Mouse (Mus musculus) midbrain, embryonic 11.5 days (tissue): ENCODE measurements around the gene Gm10553. TPM values are rescaled to one million over a fixed set of nuclear protein-coding genes. Genes with fewer than 3 reads are reported as not detected.
"Not testable (repeated sequence)": the region's sequence is repeated elsewhere in the genome, so short reads cannot be mapped to it uniquely, and the experiment has no call there.

Experiments
- ATAC-seq: fragments of 200-750 bp; cut with Nextera tagmentation; 2 replicates; pipeline ENCODE4 v1.8.0; 2017; ENCODE audit warnings: moderate TSS enrichment, moderate library complexity; ENCODE audit not compliant: low FRiP score
- DNase-seq: peaks from one replicate; pipeline ENCODE4 v3.0.0; 2015; ENCODE audit warnings: low spot score; ENCODE audit errors: missing footprints
- H3K27ac ChIP-seq: fragments of 300-500 bp; sonication (generic); 2 replicates; pipeline ENCODE4 v1.5.1; 2014; ENCODE audit warnings: low read depth, low read length
- H3K27me3 ChIP-seq: fragments of 300-500 bp; sonication (generic); 2 replicates; pipeline ENCODE4 v1.6.1; 2014; ENCODE audit warnings: mild to moderate bottlenecking, low read length, moderate library complexity, mixed read lengths; ENCODE audit not compliant: control insufficient read depth, insufficient read depth
- H3K36me3 ChIP-seq: fragments of 300-500 bp; sonication (generic); 2 replicates; pipeline ENCODE4 v1.6.1; 2014; ENCODE audit warnings: mild to moderate bottlenecking, low read length, moderate library complexity, mixed read lengths; ENCODE audit not compliant: control insufficient read depth, insufficient read depth
- H3K4me1 ChIP-seq: fragments of 300-500 bp; sonication (generic); 2 replicates; pipeline ENCODE4 v1.6.1; 2014; ENCODE audit warnings: low read length; ENCODE audit not compliant: control insufficient read depth, insufficient read depth
- H3K4me2 ChIP-seq: fragments of 300-500 bp; sonication (generic); 2 replicates; pipeline ENCODE4 v1.6.1; 2014; ENCODE audit warnings: mild to moderate bottlenecking, moderate library complexity
- H3K4me3 ChIP-seq: fragments of 300-500 bp; sonication (generic); 2 replicates; pipeline ENCODE4 v1.5.1; 2014; ENCODE audit warnings: low read depth, low read length
- H3K9ac ChIP-seq: fragments of 300-500 bp; sonication (generic); 2 replicates; pipeline ENCODE4 v1.6.1; 2014; ENCODE audit warnings: low read length
- H3K9me3 ChIP-seq: fragments of 300-500 bp; sonication (generic); 2 replicates; pipeline ENCODE4 v1.6.1; 2016; ENCODE audit warnings: low read length; ENCODE audit not compliant: control insufficient read depth
- WGBS: fragments of 180-500 bp; shearing (Covaris S2); extraction: QIAGEN DNeasy Blood & Tissue Kit; methylation state at CpG from one replicate; pipeline ENCODE4 v1.1.7; 2014; 5-methylcytosine and 5-hydroxymethylcytosine counted together
- polyA plus RNA-seq: library from polyadenylated mRNA; unstranded; fragments of >200 nt; fragmentation: Nextera tagmentation; extraction: Ambion mirVana; gene quantifications from 2 replicates; pipeline ENCODE4 v1.2.1, GENCODE M21; 2014

Gm10553 gene
- polyA plus RNA-seq, result not detected in 2 replicates

- not testable (repeated sequence) for H3K9me3 ChIP-seq, H3K27ac ChIP-seq, H3K4me2 ChIP-seq, H3K4me1 ChIP-seq, H3K9ac ChIP-seq, H3K36me3 ChIP-seq, ATAC-seq, DNase-seq, H3K27me3 ChIP-seq, H3K4me3 ChIP-seq
- WGBS, result 65% methylated on average over 1 of the region's 1 CpGs
Observed at GRCm38 (mm10) chr1:85099864-85100263, at the start of gene Gm10553. Gene Gm10553 (plus strand): TSS chr1:85100164.

DNA sequence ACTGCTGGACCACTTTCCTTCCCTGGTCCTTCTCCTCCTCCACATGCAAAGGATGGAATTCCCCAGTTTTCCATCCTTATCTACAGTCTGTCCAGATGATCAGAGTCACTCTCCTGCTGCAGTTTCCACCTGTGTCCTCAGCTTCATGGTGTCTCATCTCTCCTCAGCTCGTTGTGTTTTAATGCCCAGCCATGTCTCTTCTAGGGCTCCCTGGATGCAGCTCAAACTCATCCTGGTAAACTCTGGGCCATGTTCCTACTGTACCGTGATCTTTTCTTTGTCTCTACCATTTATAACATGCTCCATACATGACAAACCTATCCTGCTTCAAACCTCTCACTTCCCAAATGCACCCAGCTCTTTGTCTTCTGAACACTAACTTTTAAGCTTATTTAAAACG is 28.3 kb upstream of the Gm10553 start:
- not testable (repeated sequence) for H3K9ac ChIP-seq, H3K4me3 ChIP-seq, H3K4me1 ChIP-seq, H3K9me3 ChIP-seq, H3K27ac ChIP-seq, ATAC-seq, H3K4me2 ChIP-seq, H3K36me3 ChIP-seq, H3K27me3 ChIP-seq, DNase-seq
- 60% methylated on average over 3 of the region's 3 CpGs for WGBS

GRCm38 (mm10) chr1:85073099-85073498 is 26.9 kb upstream of the Gm10553 start:
- H3K4me2 ChIP-seq, H3K4me3 ChIP-seq, H3K4me1 ChIP-seq, H3K36me3 ChIP-seq, H3K27me3 ChIP-seq, H3K9ac ChIP-seq, ATAC-seq, H3K9me3 ChIP-seq, DNase-seq, H3K27ac ChIP-seq: not testable (repeated sequence)
- 68% methylated on average over 3 of the region's 3 CpGs for WGBS

DNA sequence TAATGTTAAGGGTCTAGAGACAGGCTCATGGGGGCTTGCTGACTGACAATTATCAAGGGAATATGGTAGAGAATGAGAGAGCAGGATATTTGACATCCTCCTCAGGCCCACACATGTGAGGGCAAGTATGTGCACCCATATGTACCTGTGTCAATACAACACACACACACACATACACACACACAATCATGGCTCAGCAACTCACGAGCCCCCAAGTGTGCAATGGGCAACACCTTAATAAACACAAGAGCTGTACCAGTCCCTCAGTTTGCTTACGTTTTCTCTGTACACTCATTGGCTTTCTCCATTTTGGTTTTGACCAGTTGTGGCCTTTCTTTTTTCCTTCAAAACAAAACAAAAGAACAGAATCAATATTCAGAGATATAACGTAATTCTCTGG is 15.2 kb upstream of the Gm10553 start:
- H3K9ac ChIP-seq, H3K4me1 ChIP-seq, ATAC-seq, H3K4me3 ChIP-seq, H3K4me2 ChIP-seq, H3K36me3 ChIP-seq, DNase-seq, H3K27me3 ChIP-seq, H3K27ac ChIP-seq, H3K9me3 ChIP-seq: not testable (repeated sequence)
- 76% methylated on average over 2 of the region's 3 CpGs for WGBS

GRCm38 (mm10) chr1:85086211-85086610 is 13.8 kb upstream of the Gm10553 start:
- not testable (repeated sequence) for H3K4me3 ChIP-seq, H3K9ac ChIP-seq, H3K4me2 ChIP-seq, H3K36me3 ChIP-seq, H3K27me3 ChIP-seq, ATAC-seq, H3K4me1 ChIP-seq, H3K9me3 ChIP-seq, H3K27ac ChIP-seq, DNase-seq
- WGBS, result 83% methylated on average over 1 of the region's 1 CpGs

GRCm38 (mm10) chr1:85092169-85092568 is 7.8 kb upstream of the Gm10553 start:
- H3K27me3 ChIP-seq, H3K4me2 ChIP-seq, H3K4me3 ChIP-seq, H3K9ac ChIP-seq, H3K4me1 ChIP-seq, DNase-seq, H3K9me3 ChIP-seq, H3K27ac ChIP-seq, ATAC-seq, H3K36me3 ChIP-seq: not testable (repeated sequence)
- 45% methylated on average over 1 of the region's 3 CpGs for WGBS

DNA sequence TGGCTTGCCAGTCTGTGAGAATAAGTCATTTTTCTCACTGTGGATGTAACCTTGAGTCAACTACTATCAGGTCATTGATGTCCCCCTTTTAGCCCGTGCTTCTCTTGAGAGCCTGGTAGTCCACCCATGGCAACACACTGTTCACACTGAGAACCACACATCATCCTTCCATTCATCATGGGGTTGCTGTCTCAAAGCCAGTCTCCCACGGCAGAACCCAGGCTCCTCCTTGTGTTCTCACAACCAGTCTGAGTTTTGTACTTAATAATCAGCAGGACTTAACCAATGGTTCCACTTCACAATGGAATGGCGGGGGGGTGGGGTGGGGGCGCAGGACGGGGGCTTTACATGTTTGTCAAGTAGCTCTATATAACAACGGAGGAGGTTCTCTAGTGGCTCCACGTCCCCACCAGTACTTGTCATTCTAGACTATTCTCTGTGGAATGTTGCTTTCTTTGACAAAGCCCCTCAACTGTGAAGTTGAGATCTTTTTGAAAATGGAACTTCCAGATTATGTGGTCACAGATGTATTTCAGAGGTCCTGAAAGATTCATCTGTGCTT is 6.9 kb upstream of the Gm10553 start:
- not testable (repeated sequence) for H3K27me3 ChIP-seq, ATAC-seq, DNase-seq, H3K4me1 ChIP-seq, H3K27ac ChIP-seq, H3K36me3 ChIP-seq, H3K4me3 ChIP-seq, H3K4me2 ChIP-seq, H3K9me3 ChIP-seq, H3K9ac ChIP-seq
- 81% methylated on average over 6 of the region's 7 CpGs for WGBS

GRCm38 (mm10) chr1:85099081-85099480 is 883 bp upstream of the Gm10553 start:
- ATAC-seq, H3K36me3 ChIP-seq, H3K27me3 ChIP-seq, H3K4me3 ChIP-seq, DNase-seq, H3K9me3 ChIP-seq, H3K4me1 ChIP-seq, H3K9ac ChIP-seq, H3K4me2 ChIP-seq, H3K27ac ChIP-seq: not testable (repeated sequence)
- WGBS, result 78% methylated on average over 6 of the region's 7 CpGs

DNA sequence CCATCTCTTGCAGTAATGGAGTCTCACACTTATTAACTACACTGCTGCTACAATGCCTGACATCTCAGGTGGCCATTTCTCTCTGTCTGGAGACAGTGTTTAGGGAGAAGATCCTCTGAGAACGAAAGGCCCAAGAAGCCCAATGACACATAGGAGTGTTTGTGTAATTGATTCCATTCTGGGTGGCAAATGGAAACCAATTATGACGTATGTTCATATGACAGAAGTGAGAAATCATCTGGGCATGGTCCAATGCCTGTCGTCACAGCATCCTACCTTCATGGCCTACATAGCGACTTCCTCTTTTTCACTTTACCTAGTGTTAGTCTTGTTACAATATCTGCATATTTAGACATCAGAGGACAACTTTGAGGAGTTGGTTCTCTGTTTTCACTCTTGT is 1.8 kb downstream of the Gm10553 start:
- DNase-seq, H3K9ac ChIP-seq, H3K9me3 ChIP-seq, H3K27ac ChIP-seq, H3K36me3 ChIP-seq, H3K27me3 ChIP-seq, ATAC-seq, H3K4me1 ChIP-seq, H3K4me3 ChIP-seq, H3K4me2 ChIP-seq: not testable (repeated sequence)
- WGBS, result 91% methylated on average over 4 of the region's 4 CpGs
